Mouse (Mus musculus) heart, adult 2 months (tissue): ENCODE data around the gene Elob.

Source experiments
- CTCF ChIP-seq: fragments of 200-600 bp; IDR thresholded peaks from 2 replicates; pipeline ENCODE4 v1.8.1; 2022; ENCODE audit warnings: antibody characterized with exemption, mild to moderate bottlenecking, moderate library complexity
- EP300 ChIP-seq: fragments of 200-500 bp; IDR thresholded peaks from 2 replicates; pipeline ENCODE4 v1.6.1; 2011; ENCODE audit warnings: low read depth, low read length, control low read depth; ENCODE audit not compliant: insufficient read depth
- POLR2A ChIP-seq: fragments of 200-500 bp; IDR thresholded peaks from 2 replicates; pipeline ENCODE4 v1.6.1; 2011; ENCODE audit warnings: mild to moderate bottlenecking, low read depth, low read length, control low read depth; ENCODE audit not compliant: insufficient read depth

DNA sequence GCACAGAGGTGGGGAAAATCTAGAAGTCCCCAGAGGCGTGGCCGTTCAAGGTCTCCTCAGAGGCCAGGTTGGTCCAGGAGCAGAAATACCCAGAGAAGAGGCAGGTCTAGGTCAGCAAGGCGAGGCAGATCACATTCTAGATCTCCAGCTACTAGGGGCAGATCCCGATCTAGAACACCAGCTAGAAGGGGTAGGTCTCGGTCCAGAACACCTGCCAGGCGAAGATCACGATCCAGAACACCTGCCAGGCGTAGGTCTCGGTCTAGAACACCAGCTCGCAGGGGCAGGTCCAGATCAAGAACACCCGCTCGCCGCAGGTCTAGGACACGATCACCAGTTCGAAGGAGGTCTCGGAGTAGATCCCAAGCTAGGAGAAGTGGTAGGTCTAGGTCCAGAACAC lies 13.3 kb downstream of the Elob start:
- no peak for TF ChIP-seq CTCF
- no peak for TF ChIP-seq POLR2A
- TF ChIP-seq EP300 = no peak
